Mouse (Mus musculus): ENCODE measurements around the gene Dctn3. TPM values are rescaled to one million over a fixed set of nuclear protein-coding genes. Genes with fewer than 3 reads are reported as not detected.

The Dctn3 gene
- total RNA-seq, 4 experiments from 2014 or later: 113 to 133 (median 119) TPM

- DNase-seq: no peak
Observed at GRCm38 (mm10) chr4:41670836-41671235, 52.1 kb downstream of the Dctn3 start.

- DNase-seq: no peak
Observed at GRCm38 (mm10) chr4:41666646-41667045, 56.3 kb downstream of the Dctn3 start.

- DNase-seq: no peak
Observed at GRCm38 (mm10) chr4:41665009-41665675, 57.8 kb downstream of the Dctn3 start.

Other genes with a start within 250 kb of the Dctn3 start
- 10 to 100 TPM in 3 of 4 experiments, 1 to 10 TPM in 1; 9.1 to 13.8 (median 10.6) TPM for gene AI464131, start 220.1 kb downstream of the Dctn3 start, total RNA-seq (2022)
- gene 1110017D15Rik, start 205.8 kb downstream of the Dctn3 start, total RNA-seq (2022): under 1 TPM in 2 of 4 experiments, not detected in 2; 0.38 to 0.68 TPM
- 10 to 100 TPM; 21.1 to 33.4 (median 27.0) TPM for gene Fam219a, start 153.6 kb downstream of the Dctn3 start, total RNA-seq (2022)
- gene Dnaic1, start 153.4 kb downstream of the Dctn3 start, total RNA-seq (2022): under 1 TPM in 3 of 4 experiments, not detected in 1; 0.49 to 0.94 (median 0.86) TPM
- 1 to 10 TPM; 3.8 to 5.6 (median 4.9) TPM for gene Enho, start 82.8 kb downstream of the Dctn3 start, total RNA-seq (2022)
- 10 to 100 TPM; 41.4 to 50.9 (median 48.4) TPM for gene Cntfr, start 26.1 kb downstream of the Dctn3 start, total RNA-seq (2022)
- 100 to 1,000 TPM in 2 of 4 experiments, 10 to 100 TPM in 2; 81.8 to 130 (median 112) TPM for gene Il11ra1, start 23.2 kb downstream of the Dctn3 start, total RNA-seq (2022)
- gene Rpp25l, start 9.6 kb downstream of the Dctn3 start, total RNA-seq (2022): 10 to 100 TPM; 35.0 to 44.4 (median 41.8) TPM
- gene Arid3c, start 8.0 kb upstream of the Dctn3 start, total RNA-seq (2022): not detected
- 10 to 100 TPM; 40.1 to 62.7 (median 51.0) TPM for gene Galt, start 32.1 kb upstream of the Dctn3 start, total RNA-seq (2022)
- 10 to 100 TPM; 74.2 to 81.7 (median 78.8) TPM for gene Sigmar1, start 33.0 kb upstream of the Dctn3 start, total RNA-seq (2022)
- gene Ccl27a, start 51.1 kb upstream of the Dctn3 start, total RNA-seq (2022): 10 to 100 TPM; 37.6 to 56.9 (median 50.7) TPM
- gene Gm21541, start 180.4 kb upstream of the Dctn3 start, total RNA-seq (2022): not detected
- gene Gm20878, start 218.4 kb upstream of the Dctn3 start, total RNA-seq (2022): 10 to 100 TPM in 2 of 4 experiments, 1 to 10 TPM in 2; 4.7 to 16.7 (median 10.7) TPM
- 1 to 10 TPM in 3 of 4 experiments, under 1 TPM in 1; 0.99 to 2.8 (median 1.6) TPM for gene Fam205a4, start 242.9 kb upstream of the Dctn3 start, total RNA-seq (2022)